Mouse (Mus musculus) olfactory bulb, adult 2 months (tissue): ENCODE measurements at regions not wholly inside any gene's neighbourhood (a gene's known extent, or its start where the extent isn't known, plus 50 kb on each side); places are given as distances from the start of the nearest gene placed in this dataset.

Source experiments
- H3K27ac ChIP-seq: fragments of 200-500 bp; 2 replicates; pipeline ENCODE4 v1.5.1; 2012; ENCODE audit warnings: low read depth, low read length; ENCODE audit not compliant: insufficient read depth
- H3K4me1 ChIP-seq: fragments of 200-500 bp; 2 replicates; pipeline ENCODE4 v1.6.1; 2012; ENCODE audit warnings: low read length; ENCODE audit not compliant: control insufficient read depth, insufficient read depth
- H3K4me3 ChIP-seq: fragments of 200-500 bp; 2 replicates; pipeline ENCODE4 v1.5.1; 2012; ENCODE audit warnings: mild to moderate bottlenecking, low read depth, low read length, moderate library complexity; ENCODE audit not compliant: insufficient read depth
- CTCF ChIP-seq: fragments of 200-500 bp; IDR thresholded peaks from 2 replicates; pipeline ENCODE4 v1.5.1; 2012; ENCODE audit warnings: low read depth, mild to moderate bottlenecking, low read length, moderate library complexity; ENCODE audit not compliant: insufficient read depth
- POLR2A ChIP-seq: fragments of 200-500 bp; IDR thresholded peaks from 2 replicates; pipeline ENCODE4 v1.6.1; 2012; ENCODE audit warnings: mild to moderate bottlenecking, low read depth, low read length, moderate library complexity; ENCODE audit not compliant: insufficient read depth
- WGBS: fragments of 180-500 bp; shearing (Covaris S2); methylation state at CpG from one replicate; pipeline ENCODE4 v1.1.7; 2018; 5-methylcytosine and 5-hydroxymethylcytosine counted together

DNA sequence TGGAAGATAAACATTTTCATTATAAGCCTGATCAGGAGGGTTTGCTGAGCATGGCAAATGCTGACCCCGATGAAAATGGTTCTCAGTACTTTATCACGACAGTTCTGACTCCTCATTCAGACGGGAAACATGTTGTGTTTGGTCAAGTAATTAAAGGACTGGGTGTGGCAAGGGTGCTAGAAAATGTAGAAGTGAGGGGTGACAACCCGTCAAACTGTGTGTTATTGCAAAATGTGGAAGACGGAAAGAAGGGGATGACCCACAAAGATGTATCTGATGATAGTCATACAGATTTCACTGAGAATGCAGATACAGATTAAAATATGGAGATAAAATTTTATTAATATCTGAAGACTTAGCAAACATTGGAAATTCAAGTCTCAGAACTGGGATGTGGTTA, 186.2 kb upstream of the Gm9833 start:
- H3K27ac ChIP-seq, result no peak overlapping the region
- no peaks in the 10 kb centered on the region for H3K4me1 ChIP-seq
- no peak overlapping the region for H3K4me3 ChIP-seq
- TF ChIP-seq POLR2A (no peak), CTCF (no peak)
- WGBS, result 90% methylated on average over 5 of the region's 5 CpGs

DNA sequence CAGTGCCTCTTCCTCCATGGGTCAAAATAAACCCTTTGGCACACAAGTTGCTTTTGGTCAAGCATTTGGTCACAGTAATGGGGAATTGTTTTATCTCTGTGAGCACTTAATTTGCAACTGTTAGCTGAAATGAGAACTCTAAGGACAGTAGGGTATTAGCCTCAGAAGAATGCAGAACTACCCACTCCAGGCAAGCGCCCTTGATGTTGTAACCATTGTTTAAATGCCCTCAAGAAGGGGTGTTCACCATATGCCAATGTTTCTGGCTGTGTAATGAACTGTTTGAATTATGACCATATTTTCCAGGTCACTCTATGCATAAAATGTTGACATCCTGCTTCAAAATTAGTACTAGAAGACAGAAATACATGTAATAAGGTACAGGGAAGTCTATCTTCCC, 174.6 kb upstream of the Gm9833 start:
- TF ChIP-seq CTCF, result no peak
- TF ChIP-seq POLR2A, result no peak

DNA sequence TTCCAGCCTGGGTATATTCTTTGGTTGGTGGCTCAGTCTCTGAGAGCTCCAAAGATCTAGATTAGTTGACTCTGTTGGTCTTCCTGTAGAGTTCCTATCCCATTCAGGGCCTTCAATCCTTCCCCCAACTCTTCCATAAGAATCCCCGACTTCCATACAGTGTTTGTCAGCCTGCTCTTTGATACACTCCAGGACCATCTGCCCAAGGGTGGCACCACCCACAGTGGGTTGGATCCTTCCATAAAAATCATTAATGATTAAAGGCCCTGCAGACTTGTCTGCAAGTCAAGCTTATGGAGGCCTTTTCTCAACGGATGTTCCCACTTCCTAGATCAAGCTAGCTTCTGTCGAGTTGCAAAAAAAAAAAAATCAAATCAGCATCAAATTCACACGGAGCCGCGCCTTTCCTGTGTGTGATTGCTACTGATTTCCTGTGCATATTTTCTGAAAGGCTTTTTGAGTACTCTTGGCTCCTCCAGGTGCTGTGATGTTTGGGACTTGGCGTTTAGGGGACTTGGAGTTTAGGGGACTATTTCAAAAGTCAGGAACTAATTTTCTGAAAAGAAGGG, 171.3 kb upstream of the Gm9833 start:
- Histone ChIP-seq H3K4me3 (no peak overlapping the region), H3K27ac (no peak overlapping the region), H3K4me1 (no peaks in the 10 kb centered on the region)
- TF ChIP-seq CTCF (no peak), POLR2A (no peak)
- WGBS, result 89% methylated on average over 7 of the region's 7 CpGs

More for the DNA sequence above, 174.6 kb upstream of the Gm9833 start:
- WGBS, result 90% methylated on average over 1 of the region's 1 CpGs
- Histone ChIP-seq H3K27ac (no peak overlapping the region), H3K4me3 (no peak overlapping the region), H3K4me1 (no peaks in the 10 kb centered on the region)

DNA sequence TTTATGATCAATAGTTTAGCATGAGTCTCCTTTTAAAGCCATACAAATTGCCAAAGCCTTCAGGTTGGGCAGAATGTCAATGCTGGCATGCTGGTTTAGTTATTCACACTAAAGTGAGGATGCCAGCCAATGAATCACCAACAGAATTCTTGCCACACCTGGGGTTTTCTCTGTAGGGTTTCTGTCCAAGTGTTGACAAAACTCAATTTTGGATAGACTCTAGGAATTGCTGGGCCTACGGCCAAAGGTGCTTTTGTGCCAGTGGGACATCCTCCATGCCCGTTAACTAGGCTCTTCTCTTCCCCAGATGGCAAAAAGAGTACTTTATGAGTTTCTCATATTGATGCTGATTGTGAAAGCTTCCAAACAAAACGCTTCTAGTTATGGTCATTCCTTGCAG, 167.6 kb upstream of the Gm9833 start:
- TF ChIP-seq CTCF (no peak), POLR2A (no peak)
- H3K27ac ChIP-seq, result no peak overlapping the region
- H3K4me3 ChIP-seq, result no peak overlapping the region
- H3K4me1 ChIP-seq, result no peaks in the 10 kb centered on the region
- 80% methylated on average over 3 of the region's 3 CpGs for WGBS

DNA sequence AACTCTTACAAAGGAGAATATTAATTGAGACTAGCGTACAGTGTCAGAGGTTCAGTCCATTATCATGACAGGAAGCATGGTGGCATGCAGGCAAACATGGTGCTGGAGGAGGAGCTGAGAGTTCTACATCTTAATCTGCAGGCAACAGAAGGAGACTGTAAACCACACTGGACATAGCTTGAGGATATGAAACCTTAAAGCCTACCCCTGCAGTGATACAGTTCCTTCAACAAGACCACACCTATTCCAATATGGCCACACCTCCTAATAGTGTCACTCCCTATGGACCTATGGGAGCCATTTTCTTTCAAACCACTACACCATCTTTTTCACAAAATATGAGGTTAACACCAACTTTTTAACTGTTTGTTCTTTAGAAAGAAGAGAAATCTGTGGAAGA, 166.2 kb upstream of the Gm9833 start:
- H3K4me1 ChIP-seq, result no peaks in the 10 kb centered on the region
- 95% methylated on average over 1 of the region's 1 CpGs for WGBS
- H3K27ac ChIP-seq, result no peak overlapping the region
- no peak overlapping the region for H3K4me3 ChIP-seq
- no peak for TF ChIP-seq POLR2A
- TF ChIP-seq CTCF, result no peak

DNA sequence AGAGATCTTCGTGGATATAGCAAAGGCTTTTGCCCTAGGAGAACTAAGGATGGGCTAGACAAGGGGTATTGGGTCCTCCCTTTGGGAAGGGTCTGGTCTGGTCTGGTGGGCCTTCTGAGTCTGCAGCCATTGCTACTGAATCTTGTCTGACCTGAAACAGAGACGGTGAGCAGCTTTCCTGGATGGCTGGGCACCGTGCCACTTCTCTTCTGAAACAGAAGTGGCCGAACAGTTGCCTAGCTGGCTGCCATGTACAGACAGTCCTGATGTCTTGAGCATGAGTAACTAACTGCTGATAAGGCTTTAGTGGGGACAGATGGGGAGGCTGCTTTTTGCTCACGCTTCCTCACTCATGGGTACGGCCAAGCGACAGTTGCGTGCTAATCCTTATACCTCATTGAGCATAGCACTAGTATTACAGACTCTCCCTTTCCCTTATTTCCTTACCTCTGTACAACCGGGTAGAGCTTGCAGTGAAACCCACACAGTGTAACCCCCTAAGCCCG, 165.3 kb upstream of the Gm9833 start:
- TF ChIP-seq CTCF, result no peak
- no peak for TF ChIP-seq POLR2A
- 88% methylated on average over 10 of the region's 10 CpGs for WGBS
- Histone ChIP-seq H3K27ac (no peak overlapping the region), H3K4me1 (no peaks in the 10 kb centered on the region), H3K4me3 (no peak overlapping the region)

DNA sequence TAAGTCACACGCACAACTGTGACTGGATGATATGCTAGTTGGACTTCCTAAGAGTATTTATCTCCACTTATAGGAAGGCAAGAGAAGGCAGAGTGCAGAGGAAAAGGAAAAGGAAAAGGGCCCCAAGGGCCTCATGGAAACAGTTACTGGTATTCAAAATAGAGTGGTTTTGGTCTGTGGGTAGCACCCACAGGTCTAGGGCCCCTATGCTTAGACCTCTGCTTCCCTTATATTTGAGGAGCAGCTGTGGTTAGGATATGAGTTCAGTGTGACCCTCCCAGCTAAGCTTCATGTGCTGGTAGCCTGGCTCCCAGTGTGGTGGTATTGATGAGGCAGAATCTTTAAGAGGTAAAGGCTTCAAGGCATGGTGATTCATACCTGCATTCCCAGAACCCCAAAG, 163.3 kb upstream of the Gm9833 start:
- TF ChIP-seq POLR2A (no peak), CTCF (no peak)
- Histone ChIP-seq H3K27ac (no peak overlapping the region), H3K4me1 (no peaks in the 10 kb centered on the region), H3K4me3 (no peak overlapping the region)
- 98% methylated on average over 1 of the region's 1 CpGs for WGBS

DNA sequence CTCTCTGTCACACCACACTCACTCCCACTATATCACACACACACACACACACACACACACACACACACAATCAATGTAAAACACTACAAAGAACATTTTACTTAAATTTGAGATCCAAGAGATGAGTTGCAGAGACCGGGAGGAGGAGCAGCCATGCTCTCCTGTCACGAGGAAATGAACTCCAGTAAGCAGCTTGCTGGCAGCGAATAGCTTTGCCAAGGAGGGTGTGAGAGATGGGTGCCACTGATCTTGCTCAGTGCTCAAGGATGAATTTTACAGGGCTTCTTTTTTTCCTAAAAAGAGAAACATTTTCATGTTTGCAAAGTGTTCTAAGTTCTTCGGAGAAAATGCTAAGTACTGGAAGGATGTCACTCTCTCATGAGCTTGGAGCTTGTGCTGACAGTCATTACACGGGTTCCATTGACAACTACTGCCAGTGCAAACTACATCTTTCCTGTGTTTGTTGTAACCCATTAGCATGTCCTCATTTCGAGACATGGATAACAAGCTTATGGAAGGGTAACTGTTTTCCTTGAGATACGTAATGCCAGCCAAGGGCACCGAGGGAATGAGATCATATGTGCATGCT, 151.0 kb upstream of the Gm9833 start:
- TF ChIP-seq POLR2A (no peak), CTCF (no peak)
- 69% methylated on average over 8 of the region's 8 CpGs for WGBS
- no peak overlapping the region for H3K4me3 ChIP-seq
- no peaks in the 10 kb centered on the region for H3K4me1 ChIP-seq
- H3K27ac ChIP-seq, result no peak overlapping the region

DNA sequence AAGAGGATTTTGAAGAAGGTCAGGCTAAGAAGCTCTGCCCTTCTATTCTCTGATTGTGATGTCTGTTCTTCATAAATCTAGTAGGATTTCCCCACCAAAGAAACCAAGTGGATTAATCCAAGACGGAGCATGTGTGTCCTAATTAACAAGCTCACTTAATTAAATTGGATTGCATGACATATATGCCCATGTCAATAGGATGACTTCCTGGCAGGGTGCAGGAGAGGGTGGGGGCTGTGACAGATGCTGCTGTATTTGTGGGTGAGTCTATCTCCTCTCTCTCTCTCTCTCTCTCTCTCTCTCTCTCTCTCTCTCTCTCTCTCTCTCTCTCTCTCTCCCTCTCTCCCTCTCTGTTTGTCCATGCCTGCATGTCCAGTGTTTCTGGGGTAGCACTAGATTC, 149.3 kb upstream of the Gm9833 start:
- 81% methylated on average over 1 of the region's 1 CpGs for WGBS
- TF ChIP-seq CTCF (no peak), POLR2A (no peak)
- H3K4me1 ChIP-seq, result no peaks in the 10 kb centered on the region
- H3K27ac ChIP-seq, result no peak overlapping the region
- H3K4me3 ChIP-seq, result no peak overlapping the region

DNA sequence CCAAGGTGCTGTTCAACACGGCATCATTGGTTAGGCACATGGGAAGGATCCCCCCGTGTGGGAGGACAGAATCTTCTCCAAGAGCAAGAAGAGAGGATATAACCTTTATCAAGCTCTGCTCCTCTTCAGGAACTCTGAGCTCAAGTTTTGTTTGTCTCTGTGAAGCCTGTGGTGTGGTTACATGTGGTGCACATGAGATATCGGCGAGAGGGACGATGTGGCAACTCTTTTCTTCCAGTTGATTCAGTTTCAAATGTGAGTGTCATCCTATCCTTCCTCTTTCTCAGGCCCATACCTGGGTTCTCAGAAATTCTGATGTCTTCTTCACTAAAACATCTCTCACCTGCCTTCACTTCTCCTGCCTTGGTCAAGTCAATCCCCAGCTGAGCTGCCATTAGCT, 145.3 kb upstream of the Gm9833 start:
- Histone ChIP-seq H3K4me3 (no peak overlapping the region), H3K4me1 (no peaks in the 10 kb centered on the region), H3K27ac (no peak overlapping the region)
- WGBS, result 98% methylated on average over 5 of the region's 5 CpGs
- TF ChIP-seq CTCF (no peak), POLR2A (no peak)
